Mouse (Mus musculus) liver (tissue): ENCODE measurements around the gene Trappc5.

Experiments
- DNase-seq: peaks from one replicate; pipeline ENCODE4 v3.0.0-alpha.2; 2020; ENCODE audit warnings: mixed read lengths

Trappc5 gene

GRCm38 (mm10) chr8:3678831-3679230, 2.7 kb downstream of the Trappc5 start:
- no peak for DNase-seq

- no peak for DNase-seq
These were observed 3.1 kb downstream of the Trappc5 start for GRCm38 (mm10) chr8:3679236-3679635.

- no peak for DNase-seq
These were observed 3.6 kb downstream of the Trappc5 start for GRCm38 (mm10) chr8:3679656-3680055.

- DNase-seq: no peak
These were observed 6.3 kb downstream of the Trappc5 start for GRCm38 (mm10) chr8:3682435-3682834.

- no peak for DNase-seq
These were observed 7.5 kb downstream of the Trappc5 start for GRCm38 (mm10) chr8:3683408-3684176.

- no peak for DNase-seq
These were observed 8.4 kb downstream of the Trappc5 start for GRCm38 (mm10) chr8:3684530-3684929.

GRCm38 (mm10) chr8:3685422-3685821, 9.3 kb downstream of the Trappc5 start:
- no peak for DNase-seq

GRCm38 (mm10) chr8:3687537-3687936, 11.4 kb downstream of the Trappc5 start:
- no peak for DNase-seq

GRCm38 (mm10) chr8:3690774-3691173, 14.7 kb downstream of the Trappc5 start:
- no peak for DNase-seq

- DNase-seq: no peak
These were observed 18.0 kb downstream of the Trappc5 start, which contains the start of gene Fcer2a for GRCm38 (mm10) chr8:3694121-3694520. Gene Fcer2a (minus strand): TSS chr8:3694175.

- peak; percentile 47 for DNase-seq
These were observed 25.4 kb downstream of the Trappc5 start for GRCm38 (mm10) chr8:3701491-3701890.

GRCm38 (mm10) chr8:3705711-3706110, 29.6 kb downstream of the Trappc5 start:
- DNase-seq: peak; percentile 46

GRCm38 (mm10) chr8:3707611-3708010, 31.5 kb downstream of the Trappc5 start:
- no peak for DNase-seq

- DNase-seq: no peak
These were observed 34.2 kb downstream of the Trappc5 start for GRCm38 (mm10) chr8:3710312-3710711.

- DNase-seq: no peak
These were observed 35.5 kb downstream of the Trappc5 start for GRCm38 (mm10) chr8:3711646-3712045.

- no peak for DNase-seq
These were observed 41.3 kb downstream of the Trappc5 start for GRCm38 (mm10) chr8:3717321-3717954.

- DNase-seq: peak; percentile 79
These were observed 42.5 kb downstream of the Trappc5 start for GRCm38 (mm10) chr8:3718559-3718958.

GRCm38 (mm10) chr8:3720551-3720950, 44.5 kb downstream of the Trappc5 start, which contains the start of gene Clec4g:
Gene Clec4g (minus strand): TSS chr8:3720651.
- DNase-seq: no peak

- no peak for DNase-seq
These were observed 44.9 kb downstream of the Trappc5 start for GRCm38 (mm10) chr8:3721041-3721440.
